Mouse (Mus musculus) c-Kit-positive CD71-positive TER-119-negative erythroid progenitor cells, embryonic 14.5 days (primary cell): Measurements from ENCODE around the gene Mog.
A peak's percentile ranks its signal among the peaks of the same experiment; 100 is the strongest.
"Not testable (repeated sequence)": the region's sequence is repeated elsewhere in the genome, so short reads cannot be mapped to it uniquely, and the experiment has no call there.

Source experiments
- DNase-seq: peaks from one replicate; pipeline ENCODE4 v3.0.0-alpha.2; 2013; ENCODE audit warnings: low read depth

Mog gene

DNA sequence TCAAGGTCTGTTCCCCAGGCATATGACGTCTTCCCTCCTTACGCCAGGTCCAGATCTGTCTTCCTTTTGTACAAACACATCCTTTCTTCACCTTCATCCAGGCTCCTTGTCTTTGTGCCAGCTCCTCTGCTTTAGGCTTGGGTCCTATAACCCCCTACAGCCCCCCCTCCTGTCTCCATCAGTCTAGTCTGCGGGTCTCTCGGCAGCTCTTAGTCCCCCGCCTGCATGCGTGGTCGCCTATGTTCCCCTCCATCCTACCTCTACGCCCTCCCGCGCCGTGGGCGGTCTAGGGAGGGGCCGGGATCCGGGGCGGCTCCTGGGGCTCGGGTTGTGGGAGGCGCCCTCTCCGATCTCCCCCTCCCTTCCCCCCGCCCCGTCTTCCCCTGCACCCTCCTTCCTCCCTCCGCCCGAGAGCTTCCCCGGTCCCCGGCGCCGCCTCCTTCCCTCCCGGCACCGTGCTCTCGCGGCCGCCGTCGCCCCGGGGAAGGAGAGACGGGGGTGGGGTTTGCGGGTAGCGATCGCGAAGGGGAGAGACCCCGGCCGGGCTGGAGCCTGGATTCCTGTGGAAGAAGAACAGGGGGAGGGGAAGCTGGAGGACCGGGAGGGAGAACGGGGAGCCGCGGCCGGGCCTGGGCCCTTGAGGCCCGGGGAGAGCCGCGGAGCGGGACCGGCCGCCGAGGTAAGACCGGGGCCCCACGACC is 22.6 kb upstream of the Mog start, which contains the start of gene Gabbr1:
Gene Gabbr1, plus strand, starts transcription at position 356 of the 701 bp plus-strand sequence.
- DNase-seq, result no peak

DNA sequence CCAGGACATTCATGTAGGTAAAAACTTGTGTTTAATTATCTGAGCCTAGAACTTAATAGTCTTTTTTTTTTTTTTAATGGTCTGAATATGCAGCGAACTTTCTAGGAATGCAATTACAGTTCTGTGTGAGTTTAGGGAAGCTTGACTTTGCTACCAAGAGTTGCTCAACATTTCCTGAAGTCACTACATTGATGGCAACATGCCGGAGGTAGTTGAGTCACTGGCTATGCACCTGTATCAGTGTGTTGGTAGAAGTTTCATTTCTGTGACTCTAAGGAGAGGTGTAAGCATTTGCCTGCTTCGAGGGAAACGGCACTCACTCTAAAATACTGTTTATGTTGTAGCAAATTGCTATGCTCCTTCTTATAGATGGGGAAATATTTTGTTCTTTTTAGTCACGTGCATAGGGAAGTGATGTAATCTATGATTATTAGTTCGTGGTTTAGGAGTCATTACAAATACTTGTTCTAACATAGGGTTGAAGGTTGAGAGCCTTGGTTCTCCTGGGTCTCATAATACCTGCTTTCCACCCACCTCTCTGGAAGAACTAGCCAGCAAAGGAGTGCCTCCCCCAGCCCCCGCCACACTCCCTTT is 21.6 kb upstream of the Mog start:
- no peak for DNase-seq

DNA sequence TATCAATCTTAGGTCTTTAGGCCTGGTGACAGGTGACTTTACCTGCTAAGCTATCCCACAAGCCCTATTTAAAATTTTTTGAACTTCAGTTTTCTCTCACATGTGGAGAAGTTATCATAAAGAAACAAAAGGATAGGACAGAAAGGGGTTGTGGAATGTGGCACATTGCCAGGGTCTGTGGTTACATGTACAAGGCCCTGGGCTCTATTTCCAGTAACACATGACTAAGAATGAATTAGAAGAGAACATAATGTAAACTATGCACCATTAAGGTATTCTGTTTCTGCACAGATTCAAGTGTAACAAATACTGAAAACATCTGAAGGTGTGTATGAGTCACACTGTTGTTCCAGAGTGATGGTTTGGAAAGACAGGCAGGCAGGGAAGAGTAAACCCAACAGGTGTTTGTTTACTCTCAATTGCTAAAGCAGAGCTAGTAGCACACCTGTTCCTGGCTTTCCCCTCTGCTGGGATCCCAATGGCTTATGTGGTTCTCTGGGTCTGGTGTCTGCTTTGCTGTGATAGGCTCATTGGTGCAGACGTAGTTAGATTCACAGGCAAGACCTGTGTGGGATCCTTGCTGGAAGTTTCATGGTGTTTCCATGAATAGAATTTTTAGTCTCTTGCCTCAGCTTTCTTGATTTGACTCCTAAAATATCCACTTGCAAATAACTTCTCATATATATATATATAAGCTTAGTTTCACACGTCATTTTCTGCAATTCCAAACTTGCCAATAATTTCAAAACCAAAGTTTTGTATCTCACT is 16.1 kb upstream of the Mog start:
- DNase-seq, result no peak

DNA sequence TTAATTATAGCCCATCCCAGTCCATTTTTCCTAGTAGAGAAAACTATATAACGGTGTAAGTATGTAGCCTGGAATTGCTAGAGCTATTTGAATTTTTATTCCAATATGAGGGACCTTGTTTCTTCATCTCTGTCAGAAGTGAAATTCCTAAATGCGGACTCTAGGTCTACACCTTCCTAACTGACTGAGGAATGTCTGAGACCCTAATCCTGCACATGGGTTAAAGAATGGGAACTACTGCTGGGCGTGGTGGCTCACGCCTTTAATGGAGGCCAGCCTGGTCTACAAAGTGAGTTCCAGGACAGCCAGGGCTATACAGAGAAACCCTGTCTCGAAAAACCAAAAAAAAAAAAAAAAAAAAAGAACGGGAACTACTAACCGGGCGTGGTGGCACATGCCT is 6.0 kb upstream of the Mog start:
- DNase-seq, result no peak

DNA sequence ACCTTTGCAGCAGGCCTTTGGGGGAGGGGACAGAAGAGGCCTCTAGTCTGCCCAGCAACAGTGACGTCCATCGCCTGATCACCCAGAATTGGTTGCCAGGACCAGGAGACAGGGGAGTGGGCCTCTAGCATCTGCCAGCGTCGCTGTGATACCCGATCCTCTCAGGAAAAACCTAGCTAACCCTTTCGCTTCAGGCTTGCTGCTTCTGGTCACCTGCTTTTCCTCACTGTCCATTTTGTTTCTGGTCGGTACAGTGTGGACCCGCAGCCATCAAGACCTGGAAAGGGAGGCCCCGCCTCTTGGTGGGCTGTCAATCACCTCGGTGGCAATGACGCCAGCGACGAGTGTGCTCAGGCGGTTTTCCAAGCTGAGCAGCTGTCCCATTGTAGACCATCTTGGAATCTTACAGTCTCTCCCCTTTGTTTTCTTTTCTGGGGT is 5.5 kb upstream of the Mog start:
- peak; percentile 58 for DNase-seq

DNA sequence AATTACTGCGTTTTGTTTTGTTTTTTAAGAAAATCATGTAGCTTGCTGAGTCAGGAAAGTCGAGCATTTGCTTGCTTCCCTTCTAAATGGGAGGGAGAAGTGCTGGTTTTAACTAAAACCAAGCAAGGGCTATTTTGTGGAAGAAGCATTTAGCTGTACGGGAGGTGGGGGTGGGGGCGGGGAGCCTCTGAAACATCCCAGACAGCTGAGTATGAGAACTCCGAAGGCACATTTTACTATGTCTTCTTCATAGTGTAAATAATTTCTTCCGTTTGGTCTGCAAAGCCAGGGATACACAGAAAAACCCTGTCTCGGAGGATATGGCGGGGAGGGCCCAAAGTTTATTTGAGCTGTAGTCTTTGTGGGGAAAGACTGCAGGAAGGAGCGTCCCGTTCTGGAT is 5.0 kb upstream of the Mog start:
- no peak for DNase-seq

DNA sequence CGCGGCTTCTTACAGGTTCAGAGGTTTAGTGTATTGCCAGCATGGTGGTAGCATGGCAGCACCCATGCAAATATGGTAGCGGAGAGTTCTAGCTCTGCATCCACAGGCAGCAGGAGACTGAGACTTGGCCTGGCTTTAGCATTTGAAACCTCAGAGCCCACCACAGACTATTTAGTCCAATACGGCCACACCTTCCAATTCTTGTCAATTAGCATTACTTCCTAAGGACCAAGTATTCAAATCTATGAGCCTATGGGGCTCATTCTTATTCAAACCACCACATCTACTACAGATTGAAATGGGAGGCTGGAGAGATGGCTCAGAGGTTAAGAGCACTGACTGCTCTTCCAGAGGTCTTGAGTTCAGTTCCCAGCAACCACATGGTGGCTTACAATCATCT is 4.3 kb upstream of the Mog start:
- DNase-seq, result no peak

DNA sequence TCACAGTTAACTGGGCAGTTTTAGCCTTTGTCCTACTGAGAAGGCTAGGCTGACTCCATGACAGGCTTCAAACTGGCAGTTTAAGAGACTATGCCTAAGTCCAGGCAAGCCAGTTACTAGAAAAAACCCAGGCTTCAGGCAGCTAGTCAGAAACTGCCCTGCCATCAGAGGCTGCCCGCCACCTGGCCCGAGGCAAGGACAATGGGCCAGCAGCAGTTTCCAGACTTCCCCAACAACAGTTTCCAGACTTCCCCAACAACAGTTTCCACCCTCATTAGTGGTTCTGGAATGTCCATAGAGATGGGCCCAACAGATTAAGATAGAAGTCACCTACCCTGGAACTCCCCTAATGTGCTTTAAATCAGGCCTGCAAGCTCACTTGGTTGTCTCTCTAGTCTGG is 3.2 kb upstream of the Mog start:
- DNase-seq, result no peak

DNA sequence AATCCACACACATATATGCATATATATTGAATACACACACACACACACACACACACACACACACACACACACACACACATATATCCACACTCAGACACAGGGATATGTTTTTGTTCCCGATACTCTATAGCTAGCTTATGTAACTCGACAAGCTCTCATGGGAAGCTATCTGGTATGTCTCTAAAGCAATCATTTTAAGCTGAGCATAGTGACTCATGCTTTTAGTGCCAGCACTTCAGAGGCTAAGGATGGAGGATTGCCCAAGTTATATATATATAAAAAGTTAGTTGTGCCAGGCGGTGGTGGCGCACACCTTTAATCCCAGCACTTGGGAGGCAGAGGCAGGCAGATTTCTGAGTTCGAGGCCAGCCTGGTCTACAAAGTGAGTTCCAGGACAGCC is 4.0 kb downstream of the Mog start:
- not testable (repeated sequence) for DNase-seq

DNA sequence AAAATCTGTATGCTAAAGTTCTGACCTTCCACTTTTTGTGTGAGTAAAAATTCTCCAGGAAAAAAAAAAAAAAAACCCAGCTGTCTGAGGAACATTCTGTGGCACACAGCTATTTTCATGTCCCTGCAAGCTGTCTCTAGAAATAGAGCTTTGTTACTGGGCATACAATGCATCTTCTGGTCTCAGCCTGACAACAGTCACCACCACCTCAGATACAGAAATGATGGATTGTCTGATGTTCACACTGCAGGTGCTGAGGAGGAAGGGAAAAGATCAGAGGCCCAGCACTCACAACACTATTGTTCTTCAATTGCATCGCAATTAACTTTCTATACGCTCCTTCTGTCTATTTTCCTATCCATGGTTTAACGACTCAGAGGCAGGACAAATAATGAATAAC is 4.9 kb downstream of the Mog start:
- DNase-seq, result no peak

DNA sequence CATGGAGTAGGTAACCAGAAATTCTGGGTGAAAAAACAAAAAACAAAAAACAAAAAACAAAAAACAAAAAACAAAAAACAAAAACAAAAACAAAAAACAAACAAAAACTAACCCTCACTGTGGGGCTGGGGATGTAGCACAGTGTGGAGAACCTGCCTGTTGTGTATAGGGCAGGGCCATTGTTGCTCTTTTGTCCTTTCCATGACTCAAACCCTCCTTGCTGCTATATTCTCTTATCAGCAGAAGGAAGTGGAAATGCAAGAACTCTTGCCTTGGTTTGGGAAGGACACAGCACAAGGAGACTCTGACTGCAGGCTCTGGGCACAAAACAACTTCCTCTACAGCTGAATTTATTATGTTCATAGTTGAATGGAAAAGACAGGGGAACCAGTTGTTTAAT is 6.9 kb downstream of the Mog start:
- DNase-seq, result no peak

DNA sequence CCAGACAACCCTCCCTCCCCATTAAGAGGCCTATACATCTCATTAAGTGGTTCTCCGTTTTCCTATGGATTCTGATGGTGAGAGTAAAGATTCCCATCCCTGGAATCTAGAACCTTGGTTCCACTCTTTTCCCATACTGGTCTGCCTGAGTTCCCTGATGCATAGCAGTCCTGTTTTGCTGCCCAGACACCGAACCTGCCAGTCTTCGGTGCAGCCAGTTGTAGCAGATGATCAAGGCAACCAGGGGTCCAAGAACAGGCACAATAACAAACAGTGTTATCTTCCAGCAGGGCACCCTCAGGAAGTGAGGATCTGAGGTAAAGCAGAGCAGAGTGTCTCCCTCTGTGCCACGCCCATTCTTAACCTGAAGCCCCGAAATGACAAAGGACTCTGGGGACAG is 11.1 kb downstream of the Mog start:
- DNase-seq, result no peak

DNA sequence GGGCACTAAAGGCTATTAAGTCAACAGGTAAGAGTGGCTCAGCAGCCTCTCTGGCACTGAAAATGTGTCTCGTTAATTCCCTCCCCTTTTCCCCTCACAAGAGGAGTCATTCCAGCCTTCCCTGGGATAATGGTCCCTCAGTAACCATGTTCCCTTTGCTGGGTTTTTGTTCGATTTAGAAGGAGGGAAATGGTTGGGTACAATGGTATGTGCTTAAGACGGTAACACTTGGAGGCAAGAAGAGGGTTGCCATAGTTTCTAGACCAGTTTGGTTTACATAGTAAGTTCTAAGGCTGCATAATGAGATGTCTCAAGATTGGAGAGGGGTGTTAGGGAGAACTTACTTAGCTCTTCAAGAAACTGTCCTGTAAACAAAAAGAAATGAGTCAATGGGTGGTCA is 11.5 kb downstream of the Mog start:
- no peak for DNase-seq

DNA sequence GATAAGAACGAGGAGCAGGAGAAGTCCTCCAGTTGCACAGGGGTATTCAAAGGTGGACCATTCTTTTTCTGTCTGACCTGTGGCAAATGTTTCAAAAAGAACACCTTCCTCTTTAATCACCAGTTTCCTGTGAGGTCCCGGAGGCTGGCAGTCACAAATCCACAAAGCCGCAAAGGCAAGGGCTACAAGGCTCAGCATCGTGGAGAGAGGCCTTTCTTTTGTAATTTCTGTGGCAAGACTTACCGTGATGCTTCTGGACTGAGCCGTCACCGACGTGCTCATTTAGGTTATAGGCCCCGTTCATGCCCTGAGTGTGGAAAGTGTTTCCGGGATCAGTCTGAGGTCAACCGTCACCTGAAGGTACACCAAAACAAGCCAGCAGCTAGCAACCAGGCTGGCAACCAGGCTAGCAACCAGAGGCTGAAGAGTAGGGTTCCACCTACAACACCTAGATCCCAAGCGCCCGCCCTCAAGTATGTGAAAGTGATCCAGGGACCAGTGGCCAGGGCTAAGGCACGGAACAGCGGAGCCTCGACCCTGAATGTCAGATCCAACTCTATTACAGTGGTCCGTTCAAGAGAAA is 13.6 kb downstream of the Mog start:
- DNase-seq, result no peak

DNA sequence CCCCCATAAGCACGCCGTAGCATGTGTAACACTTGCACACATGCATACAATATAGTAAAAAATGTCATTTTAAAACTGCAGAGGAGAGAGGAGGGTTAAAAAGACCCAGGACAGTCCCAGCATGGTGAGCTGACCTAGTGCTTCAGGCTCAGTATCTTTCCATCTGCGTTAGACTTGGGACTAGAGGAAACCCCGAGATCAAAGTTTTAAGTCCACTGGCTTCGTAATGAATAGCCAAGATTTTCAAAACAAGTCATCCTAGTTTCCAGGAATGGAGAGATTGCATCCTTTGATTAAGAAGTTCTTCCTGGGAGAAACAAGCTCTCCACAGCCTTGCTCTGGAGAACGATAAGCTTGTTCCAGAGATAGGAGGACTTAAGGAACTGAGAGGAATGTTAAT is 15.0 kb downstream of the Mog start:
- no peak for DNase-seq

DNA sequence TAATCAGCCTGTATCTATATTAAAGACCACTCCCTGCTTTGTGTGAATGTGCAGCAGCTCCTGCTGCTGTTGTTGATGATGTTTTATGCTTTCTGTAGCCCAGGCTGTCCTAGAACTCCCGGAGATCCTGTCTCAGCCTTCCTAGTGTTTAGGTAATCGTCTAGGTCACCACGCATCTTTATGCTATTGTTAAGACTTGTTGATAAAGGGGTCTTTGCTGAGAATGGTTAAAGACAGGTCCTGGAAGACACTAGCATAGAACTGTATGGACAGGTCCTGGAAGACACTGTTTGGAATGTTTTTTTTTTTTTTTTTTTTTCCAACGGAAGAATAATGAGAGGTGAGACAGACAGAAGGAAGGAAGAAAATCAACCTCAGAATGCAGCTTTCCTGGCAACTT is 19.8 kb downstream of the Mog start:
- no peak for DNase-seq

DNA sequence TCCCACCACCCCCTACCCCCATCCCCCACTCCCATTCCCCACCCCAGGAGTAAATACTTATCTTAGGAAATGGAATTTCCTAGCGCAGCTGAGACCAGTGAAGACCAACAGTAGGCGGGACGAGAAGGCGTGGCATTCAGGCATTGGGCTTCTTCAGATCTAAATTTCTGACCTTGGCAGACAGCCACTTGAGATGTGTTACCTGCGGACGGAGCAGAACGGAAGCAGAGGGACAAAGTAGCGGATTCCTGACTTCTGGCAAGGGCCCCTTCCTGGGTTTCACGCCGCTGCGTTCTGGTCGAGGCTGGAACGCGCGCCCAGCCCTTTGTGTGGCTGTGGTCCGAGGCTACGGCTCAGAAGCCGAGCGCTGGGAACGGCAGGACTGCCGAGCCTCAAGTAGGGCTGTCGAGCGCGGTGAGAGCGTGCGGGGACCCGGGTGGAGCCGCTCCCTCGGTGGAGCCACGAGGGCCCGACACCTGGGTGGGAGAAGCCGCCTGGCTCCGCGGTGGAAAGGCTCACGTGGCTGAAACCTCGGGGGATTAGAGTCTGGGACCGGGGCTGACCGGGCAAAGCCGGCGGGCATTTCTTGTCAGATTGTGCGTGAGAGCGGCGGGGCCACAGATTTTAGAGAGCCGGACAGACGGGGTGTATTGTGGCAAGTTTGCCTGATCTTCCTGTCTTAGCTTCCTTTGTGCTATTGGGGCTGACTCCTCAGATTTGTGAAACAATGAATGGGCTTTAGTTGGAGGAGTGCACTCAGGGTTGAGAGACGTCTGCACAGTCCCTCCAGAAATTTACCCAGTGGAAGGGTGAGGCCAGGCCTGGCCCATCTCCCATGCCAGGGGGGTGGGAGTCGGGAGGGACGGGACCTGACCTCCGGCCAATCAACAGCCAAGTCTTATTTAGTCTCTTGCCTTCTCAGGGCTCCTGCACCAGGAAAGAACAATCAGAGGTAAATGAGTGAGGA is 20.6 kb downstream of the Mog start:
- no peak for DNase-seq

DNA sequence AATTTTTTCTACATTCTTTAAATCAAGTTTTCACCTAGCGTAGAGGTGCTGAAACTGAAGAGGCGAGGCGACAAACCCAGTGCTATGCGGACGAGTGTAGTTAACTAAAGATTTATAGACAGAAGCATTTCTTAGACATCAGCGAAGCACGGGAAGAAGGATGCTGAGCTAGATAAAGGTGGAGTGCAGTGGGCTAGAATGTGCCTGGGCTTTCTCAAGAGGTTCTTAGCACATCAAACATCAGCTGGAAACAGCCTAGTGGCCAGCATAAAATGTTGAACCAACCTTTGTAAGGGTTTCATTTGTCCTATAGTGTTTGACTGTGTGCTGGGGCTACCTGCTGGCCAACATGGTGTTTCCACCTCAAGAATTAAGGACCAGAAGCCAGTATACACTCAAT is 22.3 kb downstream of the Mog start, which contains the start of gene Zfp57:
Gene Zfp57, plus strand, starts transcription at position 301 of the 400 bp plus-strand sequence.
- DNase-seq, result no peak

DNA sequence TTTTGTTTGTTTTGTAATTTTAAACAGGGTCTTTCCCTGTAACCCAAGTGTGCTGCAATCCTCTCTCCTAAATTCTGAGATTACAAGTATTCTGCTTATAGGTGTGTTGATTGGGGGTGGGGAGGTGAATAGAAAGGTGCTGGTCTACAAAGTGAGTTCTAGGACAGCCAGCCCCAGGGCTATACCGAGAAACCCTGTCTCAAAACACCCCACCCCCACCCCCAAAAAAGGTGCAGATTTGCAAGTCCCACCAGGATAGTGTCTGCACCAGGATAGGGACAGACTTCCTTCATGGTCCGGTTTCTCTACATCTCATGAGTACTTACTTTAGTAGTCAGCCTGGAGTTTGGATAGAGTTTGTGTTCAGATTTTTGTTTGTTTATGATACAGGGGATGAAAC is 24.7 kb downstream of the Mog start:
- DNase-seq, result no peak

DNA sequence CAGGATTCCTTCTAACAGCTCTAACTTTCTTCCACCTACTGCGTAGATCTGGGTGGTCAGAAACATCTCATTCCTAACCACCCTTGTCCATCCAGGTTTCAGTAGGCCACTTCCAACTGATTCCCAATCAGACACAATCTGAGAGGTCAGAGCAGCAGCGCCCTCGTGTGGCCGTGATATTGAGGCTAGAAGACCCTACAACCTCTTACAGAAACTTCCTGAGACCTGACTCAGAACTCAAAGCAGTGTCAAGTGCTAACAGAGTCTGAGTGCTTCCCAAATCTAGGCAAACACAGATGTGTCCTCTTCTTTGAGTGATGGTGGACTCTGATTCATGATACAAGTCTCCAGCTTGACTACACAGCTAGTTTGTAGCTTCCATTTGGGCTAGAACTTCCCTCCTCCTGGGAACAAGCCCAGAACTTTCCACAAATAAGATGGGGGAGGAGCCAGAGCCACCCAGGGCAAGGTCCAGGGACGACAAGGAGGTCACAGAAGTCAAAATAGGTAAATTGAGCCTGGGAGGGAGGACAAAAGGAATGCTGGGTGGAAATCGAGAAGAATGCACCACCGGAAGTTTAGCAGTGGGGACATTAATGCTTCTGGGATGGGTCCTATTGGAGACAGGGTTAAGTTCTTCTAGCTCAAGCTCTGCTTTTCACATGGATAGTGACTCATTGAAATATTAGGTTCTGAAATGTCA is 26.0 kb downstream of the Mog start:
- DNase-seq, result peak; percentile 24

DNA sequence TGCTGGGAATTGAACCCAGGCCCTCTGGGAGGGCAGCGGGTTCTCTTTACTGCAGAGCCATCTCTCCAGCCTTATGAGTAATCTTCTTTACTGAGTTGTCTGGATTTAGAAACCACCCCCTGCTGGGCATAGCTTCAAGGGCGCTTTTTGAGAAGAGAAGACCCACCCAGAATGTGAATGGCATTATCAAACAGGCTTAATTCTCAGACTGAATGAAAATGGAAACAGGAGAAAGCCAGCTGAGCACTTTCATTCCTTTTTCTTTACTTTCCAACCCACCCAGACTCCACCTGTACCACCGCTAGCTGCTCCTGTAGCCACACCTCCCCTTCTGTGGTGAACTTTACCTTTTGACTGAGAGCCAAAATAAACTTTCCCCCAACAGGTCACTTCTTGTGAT is 27.8 kb downstream of the Mog start:
- DNase-seq, result no peak
